Mouse (Mus musculus): ENCODE measurements at regions not wholly inside any gene's neighbourhood (a gene's known extent, or its start where the extent isn't known, plus 50 kb on each side); places are given as distances from the start of the nearest gene placed in this dataset.

GRCm38 (mm10) chr13:69984159-69984558 lies 182.0 kb downstream of the Med10 start:
- H3K27me3 ChIP-seq (ENCODE audit: insufficient read depth, low read length), result peaks cover 8% of the 10 kb centered on the region; the same call in 1 of the 2 replicates
- H3K9me3 ChIP-seq (ENCODE audit: low read length), result no peaks in the 10 kb centered on the region
- TF ChIP-seq NANOG (IDR thresholded peaks at IDR 0.05; ENCODE audit: borderline replicate concordance, low read length) (no peak), POU5F1 (IDR thresholded peaks at IDR 0.05; ENCODE audit: borderline replicate concordance, low read length) (no peak), CTCF (conservative IDR thresholded peaks at IDR 0.05; ENCODE audit: low read length) (no peak)
- H3K4me3 ChIP-seq (replicated peaks; ENCODE audit: low read length), result no peak overlapping the region
- no peaks in the 10 kb centered on the region for H3K36me3 ChIP-seq (ENCODE audit: insufficient read depth, low read length)
- H3K4me1 ChIP-seq (replicated peaks; ENCODE audit: low read depth, low read length), result 0 out of 2 replicates have a peak, but pooled peaks cover 7% of the 10 kb centered on the region

- Histone ChIP-seq H3K9me3 (ENCODE audit: low read length) (no peaks in the 10 kb centered on the region), H3K4me1 (replicated peaks; ENCODE audit: low read depth, low read length) (peaks cover 7% of the 10 kb centered on the region; the same call in 1 of the 2 replicates), H3K36me3 (ENCODE audit: insufficient read depth, low read length) (no peaks in the 10 kb centered on the region), H3K4me3 (replicated peaks; ENCODE audit: low read length) (no peak overlapping the region), H3K27me3 (ENCODE audit: insufficient read depth, low read length) (peaks cover 8% of the 10 kb centered on the region; the same call in 1 of the 2 replicates)
- TF ChIP-seq POU5F1 (IDR thresholded peaks at IDR 0.05; ENCODE audit: borderline replicate concordance, low read length), result no peak
These were observed 185.0 kb downstream of the Med10 start for GRCm38 (mm10) chr13:69987181-69987580.

- Histone ChIP-seq H3K9me3 (ENCODE audit: low read length) (no peaks in the 10 kb centered on the region), H3K36me3 (ENCODE audit: insufficient read depth, low read length) (no peaks in the 10 kb centered on the region), H3K27me3 (ENCODE audit: insufficient read depth, low read length) (peaks cover 8% of the 10 kb centered on the region; the same call in 1 of the 2 replicates), H3K4me1 (replicated peaks; ENCODE audit: low read depth, low read length) (peaks cover 7% of the 10 kb centered on the region; the same call in 1 of the 2 replicates), H3K4me3 (replicated peaks; ENCODE audit: low read length) (no peak overlapping the region)
- TF ChIP-seq POU5F1 (IDR thresholded peaks at IDR 0.05; ENCODE audit: borderline replicate concordance, low read length) (no peak), NANOG (IDR thresholded peaks at IDR 0.05; ENCODE audit: borderline replicate concordance, low read length) (no peak), CTCF (conservative IDR thresholded peaks at IDR 0.05; ENCODE audit: low read length) (no peak)
These were observed 186.1 kb downstream of the Med10 start for GRCm38 (mm10) chr13:69988319-69988718.

- Histone ChIP-seq H3K27me3 (ENCODE audit: insufficient read depth, low read length) (peaks cover 8% of the 10 kb centered on the region; the same call in 1 of the 2 replicates), H3K36me3 (ENCODE audit: insufficient read depth, low read length) (no peaks in the 10 kb centered on the region), H3K4me3 (replicated peaks; ENCODE audit: low read length) (no peak overlapping the region), H3K4me1 (replicated peaks; ENCODE audit: low read depth, low read length) (no peaks in the 10 kb centered on the region; the same call in 1 of the 2 replicates), H3K9me3 (ENCODE audit: low read length) (peaks cover 20% of the 10 kb centered on the region)
- TF ChIP-seq CTCF (conservative IDR thresholded peaks at IDR 0.05; ENCODE audit: low read length) (peak; percentile 97), POU5F1 (IDR thresholded peaks at IDR 0.05; ENCODE audit: borderline replicate concordance, low read length) (no peak)
These were observed 189.2 kb downstream of the Med10 start for GRCm38 (mm10) chr13:69991253-69991891.

- Histone ChIP-seq H3K9me3 (ENCODE audit: low read length) (peaks cover 24% of the 10 kb centered on the region), H3K4me1 (replicated peaks; ENCODE audit: low read depth, low read length) (no peaks in the 10 kb centered on the region; the same call in 1 of the 2 replicates), H3K4me3 (replicated peaks; ENCODE audit: low read length) (no peak overlapping the region), H3K36me3 (ENCODE audit: insufficient read depth, low read length) (no peaks in the 10 kb centered on the region), H3K27me3 (ENCODE audit: insufficient read depth, low read length) (peaks cover 8% of the 10 kb centered on the region; the same call in 1 of the 2 replicates)
- TF ChIP-seq POU5F1 (IDR thresholded peaks at IDR 0.05; ENCODE audit: borderline replicate concordance, low read length) (no peak), CTCF (conservative IDR thresholded peaks at IDR 0.05; ENCODE audit: low read length) (no peak), NANOG (IDR thresholded peaks at IDR 0.05; ENCODE audit: borderline replicate concordance, low read length) (no peak)
These were observed 189.7 kb downstream of the Med10 start for GRCm38 (mm10) chr13:69991892-69992261.

GRCm38 (mm10) chr13:70003591-70003990 lies 201.4 kb downstream of the Med10 start:
- H3K4me3 ChIP-seq (replicated peaks; ENCODE audit: low read length), result no peak overlapping the region
- TF ChIP-seq NANOG (IDR thresholded peaks at IDR 0.05; ENCODE audit: borderline replicate concordance, low read length) (no peak), CTCF (conservative IDR thresholded peaks at IDR 0.05; ENCODE audit: low read length) (no peak), POU5F1 (IDR thresholded peaks at IDR 0.05; ENCODE audit: borderline replicate concordance, low read length) (no peak)
- 0 out of 2 replicates have a peak, but pooled peaks cover 2% of the 10 kb centered on the region for H3K27me3 ChIP-seq (ENCODE audit: insufficient read depth, low read length)
- no peaks in the 10 kb centered on the region for H3K4me1 ChIP-seq (replicated peaks; ENCODE audit: low read depth, low read length)
- no peaks in the 10 kb centered on the region for H3K36me3 ChIP-seq (ENCODE audit: insufficient read depth, low read length)
- H3K9me3 ChIP-seq (ENCODE audit: low read length), result peaks cover 14% of the 10 kb centered on the region

- Histone ChIP-seq H3K27me3 (ENCODE audit: insufficient read depth, low read length) (0 out of 2 replicates have a peak, but pooled peaks cover 2% of the 10 kb centered on the region), H3K36me3 (ENCODE audit: insufficient read depth, low read length) (no peaks in the 10 kb centered on the region)
- no peak for TF ChIP-seq POU5F1 (IDR thresholded peaks at IDR 0.05; ENCODE audit: borderline replicate concordance, low read length)
These were observed 209.9 kb downstream of the Med10 start for GRCm38 (mm10) chr13:70012123-70012522.

GRCm38 (mm10) chr13:70015183-70015582 lies 213.0 kb downstream of the Med10 start:
- Histone ChIP-seq H3K4me3 (replicated peaks; ENCODE audit: low read length) (no peak overlapping the region), H3K9me3 (ENCODE audit: low read length) (peaks cover 3% of the 10 kb centered on the region; the same call in 1 of the 2 replicates), H3K36me3 (ENCODE audit: insufficient read depth, low read length) (no peaks in the 10 kb centered on the region), H3K27me3 (ENCODE audit: insufficient read depth, low read length) (no peaks in the 10 kb centered on the region), H3K4me1 (replicated peaks; ENCODE audit: low read depth, low read length) (peaks cover 17% of the 10 kb centered on the region)
- TF ChIP-seq CTCF (conservative IDR thresholded peaks at IDR 0.05; ENCODE audit: low read length) (no peak), NANOG (IDR thresholded peaks at IDR 0.05; ENCODE audit: borderline replicate concordance, low read length) (no peak), POU5F1 (IDR thresholded peaks at IDR 0.05; ENCODE audit: borderline replicate concordance, low read length) (no peak)

More at GRCm38 (mm10) chr13:70012123-70012522, 209.9 kb downstream of the Med10 start:
- Histone ChIP-seq H3K9me3 (ENCODE audit: low read length) (peaks cover 3% of the 10 kb centered on the region; the same call in 1 of the 2 replicates), H3K4me3 (replicated peaks; ENCODE audit: low read length) (no peak overlapping the region), H3K4me1 (replicated peaks; ENCODE audit: low read depth, low read length) (peaks cover 11% of the 10 kb centered on the region)

- Histone ChIP-seq H3K27me3 (ENCODE audit: insufficient read depth, low read length) (no peaks in the 10 kb centered on the region), H3K9me3 (ENCODE audit: low read length) (peaks cover 3% of the 10 kb centered on the region; the same call in 1 of the 2 replicates), H3K4me3 (replicated peaks; ENCODE audit: low read length) (no peak overlapping the region), H3K4me1 (replicated peaks; ENCODE audit: low read depth, low read length) (peaks cover 23% of the 10 kb centered on the region), H3K36me3 (ENCODE audit: insufficient read depth, low read length) (no peaks in the 10 kb centered on the region)
- TF ChIP-seq NANOG (IDR thresholded peaks at IDR 0.05; ENCODE audit: borderline replicate concordance, low read length), result no peak
- no peak for TF ChIP-seq CTCF (conservative IDR thresholded peaks at IDR 0.05; ENCODE audit: low read length)
- TF ChIP-seq POU5F1 (IDR thresholded peaks at IDR 0.05; ENCODE audit: borderline replicate concordance, low read length), result no peak
These were observed 215.3 kb downstream of the Med10 start for GRCm38 (mm10) chr13:70017535-70017934.

All from E14TG2a.4 (cell line).